Mouse (Mus musculus): ENCODE measurements around the gene Sdk2. TPM values are rescaled to one million over a fixed set of nuclear protein-coding genes. Genes with fewer than 3 reads are reported as not detected.

The Sdk2 gene
- polyA plus RNA-seq, 1 experiment = 1.2 TPM

DNA sequence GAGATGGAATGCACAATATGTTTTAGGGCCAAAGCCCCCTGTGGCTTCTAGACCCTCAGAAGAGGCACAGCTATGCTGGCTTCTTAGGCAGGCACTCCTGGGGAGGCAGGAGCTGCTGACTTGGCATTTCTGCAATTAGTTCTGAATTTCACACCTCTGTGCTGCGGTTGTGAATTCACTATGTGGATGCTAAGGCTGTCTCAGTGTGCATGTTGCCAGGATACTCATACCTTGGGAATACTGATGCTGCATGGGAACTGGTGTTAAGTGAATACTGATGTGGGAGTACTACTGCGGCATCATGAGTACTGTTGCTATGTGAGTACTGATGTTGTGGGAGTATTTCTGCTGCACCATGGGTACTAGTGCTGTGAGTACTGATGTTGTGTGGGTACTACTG is 284.4 kb downstream of the Sdk2 start:
- 0 out of 2 replicates have a peak, but pooled peaks cover 3% of the 10 kb centered on the region for H3K4me1 ChIP-seq (ENCODE audit: control insufficient read depth, insufficient read depth, low read length)
- WGBS = 82% methylated on average over 2 of the region's 2 CpGs
- TF ChIP-seq CTCF (IDR thresholded peaks at IDR 0.05; ENCODE audit: insufficient read depth, low read length) (no peak), POLR2A (IDR thresholded peaks at IDR 0.05; ENCODE audit: borderline replicate concordance, extremely low read depth, low read depth, low read length) (no peak)

DNA sequence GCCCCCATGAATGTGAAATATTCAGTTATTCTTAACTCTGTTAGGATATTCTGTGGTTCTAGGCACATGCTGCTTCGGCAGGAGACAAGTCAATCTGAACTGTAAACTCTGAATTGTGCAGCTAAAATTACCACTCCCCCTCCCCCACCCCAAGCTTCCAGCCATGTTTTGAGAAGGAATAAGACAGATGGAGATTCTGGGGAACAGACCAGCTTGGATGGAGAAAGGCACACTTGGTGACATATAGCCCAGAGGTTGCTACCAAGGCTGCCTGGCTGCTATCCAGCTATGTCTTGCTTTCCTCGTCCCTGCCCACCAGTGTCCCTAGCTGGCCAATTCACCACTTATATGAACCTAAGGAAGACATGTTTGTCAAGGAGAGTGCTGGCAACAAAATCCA is 284.8 kb downstream of the Sdk2 start:
- TF ChIP-seq CTCF (IDR thresholded peaks at IDR 0.05; ENCODE audit: insufficient read depth, low read length) (no peak), POLR2A (IDR thresholded peaks at IDR 0.05; ENCODE audit: borderline replicate concordance, extremely low read depth, low read depth, low read length) (no peak)
- no peak for DNase-seq
- WGBS = 65% methylated on average over 2 of the region's 2 CpGs
- no peak overlapping the region for H3K4me3 ChIP-seq (replicated peaks; ENCODE audit: extremely low read depth, low read depth, low read length)
- 0 out of 2 replicates have a peak, but pooled peaks cover 3% of the 10 kb centered on the region for H3K4me1 ChIP-seq (ENCODE audit: control insufficient read depth, insufficient read depth, low read length)

More for the DNA sequence above, 284.4 kb downstream of the Sdk2 start:
- no peak overlapping the region for H3K4me3 ChIP-seq (replicated peaks; ENCODE audit: extremely low read depth, low read depth, low read length)
- no peak for DNase-seq

DNA sequence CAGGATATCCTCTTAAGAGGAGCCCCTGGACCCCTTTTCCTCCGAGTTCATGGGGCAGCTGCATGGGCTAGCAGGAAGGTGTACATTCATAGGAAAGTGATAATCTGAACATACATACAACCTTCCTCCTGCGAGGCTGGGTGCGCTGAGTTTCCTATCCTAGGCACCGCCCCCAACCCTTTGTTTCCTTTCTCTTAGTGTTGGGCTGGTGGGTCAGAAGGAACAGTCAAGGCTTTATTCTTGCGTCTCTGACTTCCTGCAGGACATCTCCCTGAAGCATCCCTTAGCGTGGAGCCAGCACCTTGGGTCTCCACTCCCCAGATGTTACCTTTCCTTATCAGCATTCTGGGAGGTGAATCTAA is 287.2 kb downstream of the Sdk2 start:
- H3K4me1 ChIP-seq (ENCODE audit: control insufficient read depth, insufficient read depth, low read length) = 0 out of 2 replicates have a peak, but pooled peaks cover 3% of the 10 kb centered on the region
- WGBS = 29% methylated on average over 6 of the region's 6 CpGs
- TF ChIP-seq CTCF (IDR thresholded peaks at IDR 0.05; ENCODE audit: insufficient read depth, low read length) = no peak
- no peak for TF ChIP-seq POLR2A (IDR thresholded peaks at IDR 0.05; ENCODE audit: borderline replicate concordance, extremely low read depth, low read depth, low read length)
- no peak overlapping the region for H3K4me3 ChIP-seq (replicated peaks; ENCODE audit: extremely low read depth, low read depth, low read length)
- no peak for DNase-seq

DNA sequence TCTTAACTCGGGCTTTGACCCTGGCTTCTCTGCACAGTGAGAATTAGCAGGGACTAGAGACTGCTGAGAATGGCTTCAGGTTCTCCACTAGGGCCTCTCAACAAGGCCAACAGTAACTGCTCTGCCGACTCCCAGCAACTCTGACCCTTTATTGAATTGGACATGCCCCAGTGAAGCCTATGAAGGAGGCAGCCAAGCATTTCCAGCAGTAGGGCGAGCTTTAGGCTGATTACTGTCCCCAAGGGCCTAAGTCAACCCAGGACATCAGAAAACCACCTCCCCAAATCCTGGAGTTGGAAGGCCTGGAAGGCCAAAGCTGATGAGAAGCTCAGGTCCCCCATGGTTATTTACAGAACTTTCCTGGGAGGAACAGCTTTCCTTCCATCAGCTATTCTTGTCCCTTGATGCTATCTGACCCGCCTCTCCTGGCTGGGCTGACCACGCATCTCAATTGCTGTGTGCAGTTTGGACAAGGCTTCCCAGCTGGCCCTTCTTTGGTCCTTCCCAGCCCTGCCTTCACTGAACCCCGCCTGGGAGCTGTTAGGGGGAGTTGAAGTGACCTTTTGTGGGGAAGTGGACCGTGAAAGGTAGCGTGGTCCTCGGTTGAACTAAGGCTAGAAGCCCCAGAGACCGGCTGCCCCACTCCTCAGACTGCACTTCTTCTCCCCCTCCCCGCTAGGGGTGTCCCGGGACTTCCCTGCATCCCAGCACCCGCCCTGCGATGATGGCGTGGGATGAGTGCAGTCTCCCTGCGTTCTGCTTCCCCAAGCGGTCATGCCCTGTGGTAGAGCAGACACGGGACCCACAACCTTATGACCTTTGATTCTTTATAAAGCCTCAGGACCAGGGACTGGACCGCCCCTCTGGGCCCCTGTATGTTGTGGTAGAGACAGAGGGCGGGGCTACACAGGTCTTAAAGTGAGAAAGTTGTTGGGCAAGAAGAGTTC is 287.8 kb downstream of the Sdk2 start:
- Histone ChIP-seq H3K4me1 (ENCODE audit: control insufficient read depth, insufficient read depth, low read length) (0 out of 2 replicates have a peak, but pooled peaks cover 3% of the 10 kb centered on the region), H3K4me3 (replicated peaks; ENCODE audit: extremely low read depth, low read depth, low read length) (no peak overlapping the region)
- DNase-seq = peak; percentile 28
- TF ChIP-seq CTCF (IDR thresholded peaks at IDR 0.05; ENCODE audit: insufficient read depth, low read length) (no peak), POLR2A (IDR thresholded peaks at IDR 0.05; ENCODE audit: borderline replicate concordance, extremely low read depth, low read depth, low read length) (no peak)
- WGBS = 55% methylated on average over 20 of the region's 20 CpGs

DNA sequence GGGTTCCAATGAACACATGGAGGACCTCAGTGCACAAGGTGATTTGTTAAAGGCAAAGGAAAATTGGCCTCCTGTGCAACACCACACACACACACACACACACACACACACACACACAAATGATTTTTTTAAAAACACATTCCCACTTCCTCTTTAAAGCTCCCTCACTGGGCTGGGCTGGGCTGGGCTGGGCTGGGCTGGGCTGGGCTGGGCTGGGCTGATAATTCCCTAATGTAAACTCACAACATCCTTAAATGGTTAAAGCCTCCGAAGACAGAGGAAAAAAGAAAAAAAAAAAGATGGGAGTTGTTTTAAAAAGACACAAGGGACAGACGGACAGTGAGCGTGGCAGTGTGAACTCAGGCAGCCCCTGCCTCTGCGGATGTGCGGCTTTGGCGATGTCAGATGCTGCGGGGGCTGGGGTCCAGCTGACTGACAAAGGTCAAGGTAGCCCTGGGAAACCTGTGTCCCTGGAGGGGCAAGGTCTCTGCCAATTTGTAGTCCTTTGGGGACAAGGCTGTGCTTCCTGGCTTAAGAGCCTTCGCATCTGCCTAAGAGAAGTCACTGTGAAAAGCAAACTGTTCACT is 288.9 kb downstream of the Sdk2 start:
- WGBS = 52% methylated on average over 8 of the region's 8 CpGs
- Histone ChIP-seq H3K4me3 (replicated peaks; ENCODE audit: extremely low read depth, low read depth, low read length) (no peak overlapping the region), H3K4me1 (ENCODE audit: control insufficient read depth, insufficient read depth, low read length) (0 out of 2 replicates have a peak, but pooled peaks cover 3% of the 10 kb centered on the region)
- DNase-seq = no peak
- TF ChIP-seq CTCF (IDR thresholded peaks at IDR 0.05; ENCODE audit: insufficient read depth, low read length) = no peak
- TF ChIP-seq POLR2A (IDR thresholded peaks at IDR 0.05; ENCODE audit: borderline replicate concordance, extremely low read depth, low read depth, low read length) = 0 out of 2 replicates have a peak, but pooled peaks have one; percentile 9

DNA sequence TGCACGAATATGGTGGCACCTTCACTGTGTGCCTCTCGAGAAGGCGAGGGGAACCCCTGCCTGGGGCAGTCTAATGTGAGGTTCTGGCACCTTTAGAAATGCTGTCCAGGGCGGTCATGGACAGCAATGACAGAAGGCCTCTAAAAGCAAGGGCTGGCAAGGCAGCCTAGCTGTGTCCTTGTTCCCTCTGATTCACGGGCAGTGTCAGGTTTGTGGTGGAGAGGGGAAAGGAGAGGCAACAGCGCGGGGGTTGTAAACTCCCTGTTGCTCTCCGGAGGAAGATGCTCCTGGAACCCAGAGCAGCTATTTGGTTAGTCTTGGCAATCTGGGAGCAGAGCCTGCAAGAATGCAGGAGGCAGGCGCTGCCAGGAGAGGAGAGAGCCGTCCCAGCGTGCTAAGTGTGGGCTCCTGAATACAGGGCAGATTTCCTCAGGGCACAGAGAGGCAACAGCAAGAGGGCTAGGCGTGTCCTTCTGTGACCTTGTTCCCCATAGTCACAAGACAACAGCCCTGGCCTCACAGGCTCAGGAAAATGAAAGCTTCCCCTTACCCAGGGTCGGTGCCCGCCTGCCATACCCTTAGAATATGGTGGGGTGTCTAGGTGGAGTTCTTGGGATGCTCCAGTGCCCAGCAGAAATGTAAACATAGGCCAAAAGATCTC is 289.9 kb downstream of the Sdk2 start:
- DNase-seq = no peak
- WGBS = 71% methylated on average over 14 of the region's 14 CpGs
- H3K4me1 ChIP-seq (ENCODE audit: control insufficient read depth, insufficient read depth, low read length) = 0 out of 2 replicates have a peak, but pooled peaks cover 3% of the 10 kb centered on the region
- no peak for TF ChIP-seq POLR2A (IDR thresholded peaks at IDR 0.05; ENCODE audit: borderline replicate concordance, extremely low read depth, low read depth, low read length)
- no peak for TF ChIP-seq CTCF (IDR thresholded peaks at IDR 0.05; ENCODE audit: insufficient read depth, low read length)
- no peak overlapping the region for H3K4me3 ChIP-seq (replicated peaks; ENCODE audit: extremely low read depth, low read depth, low read length)

DNA sequence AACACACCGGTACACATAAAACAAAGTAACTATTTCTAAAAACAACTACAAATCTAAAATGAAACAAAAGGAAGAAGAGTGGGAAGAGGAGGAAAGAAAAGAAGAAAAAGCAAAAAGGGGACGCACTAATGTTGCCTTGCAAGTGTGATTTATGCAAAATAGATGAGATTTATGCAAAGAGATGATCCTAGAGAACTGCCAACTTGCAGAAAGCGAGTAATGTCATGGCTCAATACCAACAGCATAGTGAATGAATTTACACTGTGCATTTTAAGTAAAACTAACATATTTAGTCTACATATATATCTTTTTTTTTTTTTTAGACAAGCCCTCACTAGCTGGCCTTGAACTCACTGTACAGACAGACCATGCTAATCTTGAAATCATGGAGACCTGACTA is 292.1 kb downstream of the Sdk2 start:
- Histone ChIP-seq H3K4me1 (ENCODE audit: control insufficient read depth, insufficient read depth, low read length) (0 out of 2 replicates have a peak, but pooled peaks cover 3% of the 10 kb centered on the region), H3K4me3 (replicated peaks; ENCODE audit: extremely low read depth, low read depth, low read length) (no peak overlapping the region)
- TF ChIP-seq CTCF (IDR thresholded peaks at IDR 0.05; ENCODE audit: insufficient read depth, low read length) (no peak), POLR2A (IDR thresholded peaks at IDR 0.05; ENCODE audit: borderline replicate concordance, extremely low read depth, low read depth, low read length) (no peak)
- no peak for DNase-seq
- 87% methylated on average over 3 of the region's 3 CpGs for WGBS

DNA sequence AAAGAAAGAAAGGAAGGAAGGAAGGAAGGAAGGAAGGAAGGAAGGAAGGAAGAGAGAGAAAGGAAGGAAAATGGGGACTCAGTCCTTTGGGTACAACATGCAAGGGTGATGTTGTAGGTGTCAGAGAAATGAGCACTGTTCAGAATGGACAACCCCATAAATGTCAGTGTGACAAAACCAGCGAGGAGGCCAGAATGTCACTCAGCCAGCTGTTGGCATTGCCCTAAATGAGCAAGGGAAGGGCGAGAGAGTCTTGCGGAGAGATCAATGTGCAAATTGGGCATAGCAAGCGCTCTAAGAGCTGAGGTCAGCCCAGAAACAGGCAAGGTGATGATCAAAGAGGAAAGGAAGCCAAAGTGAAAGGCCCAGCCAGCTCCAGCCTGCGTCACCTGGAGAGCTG is 293.7 kb downstream of the Sdk2 start:
- Histone ChIP-seq H3K4me1 (ENCODE audit: control insufficient read depth, insufficient read depth, low read length) (0 out of 2 replicates have a peak, but pooled peaks cover 2% of the 10 kb centered on the region), H3K4me3 (replicated peaks; ENCODE audit: extremely low read depth, low read depth, low read length) (no peak overlapping the region)
- no peak for TF ChIP-seq CTCF (IDR thresholded peaks at IDR 0.05; ENCODE audit: insufficient read depth, low read length)
- no peak for TF ChIP-seq POLR2A (IDR thresholded peaks at IDR 0.05; ENCODE audit: borderline replicate concordance, extremely low read depth, low read depth, low read length)
- no peak for DNase-seq
- WGBS = 95% methylated on average over 5 of the region's 5 CpGs

DNA sequence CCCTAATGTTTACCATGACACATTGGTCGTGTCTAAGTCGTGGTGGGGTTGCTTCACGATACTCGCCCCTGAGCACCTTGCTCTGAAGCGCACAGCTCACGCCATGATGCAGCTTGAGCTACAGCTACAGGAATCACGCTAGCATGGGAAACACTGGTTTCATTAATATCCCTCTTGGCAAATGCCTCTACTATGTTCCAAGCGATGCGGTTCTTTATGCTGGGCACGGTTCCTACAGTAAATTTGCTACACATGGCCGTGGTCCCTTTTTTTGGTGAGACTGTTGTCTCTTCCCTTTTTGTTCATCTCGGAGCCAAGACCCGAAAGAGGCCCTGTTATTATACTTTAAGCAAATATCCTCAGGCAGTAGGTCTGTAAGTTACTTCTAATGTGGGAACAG is 295.7 kb downstream of the Sdk2 start:
- WGBS = 84% methylated on average over 13 of the region's 13 CpGs
- Histone ChIP-seq H3K4me3 (replicated peaks; ENCODE audit: extremely low read depth, low read depth, low read length) (no peak overlapping the region), H3K4me1 (ENCODE audit: control insufficient read depth, insufficient read depth, low read length) (peaks cover 9% of the 10 kb centered on the region)
- DNase-seq = no peak
- no peak for TF ChIP-seq POLR2A (IDR thresholded peaks at IDR 0.05; ENCODE audit: borderline replicate concordance, extremely low read depth, low read depth, low read length)

All from lung, adult 2 months (tissue).